Mouse (Mus musculus) embryonic facial prominence, embryonic 14.5 days (tissue): ENCODE results near the gene Lhx5. TPM values are rescaled to one million over a fixed set of nuclear protein-coding genes. Genes with fewer than 3 reads are reported as not detected.

Source experiments
- ATAC-seq: fragments of 200-750 bp; cut with Nextera tagmentation; 2 replicates; pipeline ENCODE4 v1.8.0; 2017; ENCODE audit warnings: low read depth, moderate number of reproducible peaks, moderate TSS enrichment
- DNase-seq: peaks from one replicate; pipeline ENCODE4 v3.0.0-alpha.2; 2015; ENCODE audit warnings: low spot score
- H3K27ac ChIP-seq: fragments of 300-500 bp; sonication (generic); replicated peaks from 2 replicates; pipeline ENCODE4 v1.5.1; 2014; ENCODE audit warnings: low read depth, mild to moderate bottlenecking, low read length, moderate library complexity
- H3K27me3 ChIP-seq: fragments of 300-500 bp; sonication (generic); replicated peaks from 2 replicates; pipeline ENCODE4 v1.6.1; 2014; ENCODE audit warnings: low read length; ENCODE audit not compliant: control insufficient read depth, insufficient read depth
- H3K36me3 ChIP-seq: fragments of 300-500 bp; sonication (generic); 2 replicates; pipeline ENCODE4 v1.6.1; 2014; ENCODE audit warnings: low read length, mixed read lengths; ENCODE audit not compliant: control insufficient read depth, insufficient read depth
- H3K4me1 ChIP-seq: fragments of 300-500 bp; sonication (generic); 2 replicates; pipeline ENCODE4 v1.6.1; 2014; ENCODE audit warnings: antibody characterized with exemption, low read length; ENCODE audit not compliant: control insufficient read depth, insufficient read depth
- H3K4me2 ChIP-seq: fragments of 300-500 bp; sonication (generic); 2 replicates; pipeline ENCODE4 v1.6.1; 2014; ENCODE audit warnings: low read depth, mild to moderate bottlenecking, low read length, moderate library complexity, mixed read lengths
- H3K4me3 ChIP-seq: fragments of 300-500 bp; sonication (generic); 2 replicates; pipeline ENCODE4 v1.5.1; 2014; ENCODE audit warnings: low read depth, mild to moderate bottlenecking, low read length
- H3K9ac ChIP-seq: fragments of 300-500 bp; sonication (generic); 2 replicates; pipeline ENCODE4 v1.6.1; 2014; ENCODE audit warnings: low read depth, mild to moderate bottlenecking, low read length, moderate library complexity, mixed read lengths
- H3K9me3 ChIP-seq: fragments of 300-500 bp; sonication (generic); 2 replicates; pipeline ENCODE4 v1.6.1; 2016; ENCODE audit warnings: low read length; ENCODE audit not compliant: control insufficient read depth
- WGBS: fragments of 180-500 bp; shearing (Covaris S2); extraction: QIAGEN DNeasy Blood & Tissue Kit; methylation state at CpG from one replicate; pipeline ENCODE4 v1.1.7; 2014; 5-methylcytosine and 5-hydroxymethylcytosine counted together
- polyA plus RNA-seq: library from polyadenylated mRNA; unstranded; fragments of >200 nt; fragmentation: Nextera tagmentation; extraction: Ambion mirVana; gene quantifications from 2 replicates; pipeline ENCODE4 v1.2.1, GENCODE M21; 2014

Gene Lhx5
- polyA plus RNA-seq, 1 experiment from 2014 or later = not detected

DNA sequence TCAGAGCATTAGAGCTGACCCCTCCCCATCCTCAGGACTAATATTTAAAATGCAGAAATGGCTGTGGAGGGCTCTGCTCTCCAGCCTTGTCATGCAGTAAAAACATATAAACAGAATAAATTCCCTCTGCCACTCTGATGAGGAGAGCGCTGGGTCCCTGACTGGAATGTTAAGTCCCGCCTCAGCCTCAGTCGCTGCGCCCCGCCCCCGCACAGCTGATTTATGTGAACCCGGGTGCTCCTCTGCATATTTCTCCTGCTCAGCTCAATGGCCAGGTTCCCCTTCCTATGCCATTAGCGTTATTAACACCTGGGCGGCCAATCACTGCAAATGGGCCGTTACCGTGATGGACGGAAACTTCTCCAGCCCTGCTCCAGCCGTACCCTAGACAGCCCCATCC lies 15.8 kb downstream of the Lhx5 start:
- WGBS = 36% methylated on average over 13 of the region's 13 CpGs
- Histone ChIP-seq H3K4me1 (no peaks in the 10 kb centered on the region), H3K9me3 (no peaks in the 10 kb centered on the region), H3K4me2 (no peak overlapping the region), H3K27me3 (peaks cover 11% of the 10 kb centered on the region), H3K9ac (no peak overlapping the region), H3K4me3 (no peak overlapping the region), H3K27ac (no peak overlapping the region), H3K36me3 (no peaks in the 10 kb centered on the region)
- no peak for DNase-seq
- ATAC-seq = no peak

- Histone ChIP-seq H3K4me2 (no peak overlapping the region), H3K27ac (no peak overlapping the region), H3K9me3 (no peaks in the 10 kb centered on the region), H3K9ac (no peak overlapping the region), H3K36me3 (no peaks in the 10 kb centered on the region), H3K4me3 (no peak overlapping the region), H3K4me1 (no peaks in the 10 kb centered on the region), H3K27me3 (no peaks in the 10 kb centered on the region)
- no peak for ATAC-seq
- DNase-seq = no peak
- 71% methylated on average over 14 of the region's 14 CpGs for WGBS
These were observed 23.3 kb downstream of the Lhx5 start for GRCm38 (mm10) chr5:120454756-120455337.

DNA sequence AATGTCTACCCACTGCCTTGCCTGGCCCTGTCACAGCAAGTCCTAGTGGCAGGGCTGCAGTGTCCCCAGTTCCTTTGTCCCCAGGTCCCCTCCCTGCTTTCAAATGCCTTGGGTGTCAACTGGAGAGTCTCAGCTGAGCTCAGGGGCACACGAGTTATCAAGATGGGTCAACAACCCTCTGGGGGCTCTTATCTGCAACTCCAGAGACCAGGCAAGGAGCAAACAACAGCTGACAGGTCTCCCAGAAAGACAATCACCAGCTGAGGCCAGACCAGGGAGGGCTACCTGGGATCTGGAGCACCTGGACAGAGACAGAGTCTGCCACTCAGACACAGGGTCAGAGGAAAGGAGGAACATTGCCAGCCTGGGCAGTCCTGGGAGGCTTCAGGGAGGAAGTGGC lies 24.8 kb downstream of the Lhx5 start:
- ATAC-seq = no peak
- H3K4me2 ChIP-seq = no peak overlapping the region
- H3K27ac ChIP-seq = no peak overlapping the region
- WGBS = 38% methylated on average over 1 of the region's 1 CpGs
- H3K4me3 ChIP-seq = no peak overlapping the region
- no peaks in the 10 kb centered on the region for H3K36me3 ChIP-seq
- no peak overlapping the region for H3K9ac ChIP-seq
- no peaks in the 10 kb centered on the region for H3K4me1 ChIP-seq
- H3K9me3 ChIP-seq = no peaks in the 10 kb centered on the region
- DNase-seq = no peak
- no peaks in the 10 kb centered on the region for H3K27me3 ChIP-seq

DNA sequence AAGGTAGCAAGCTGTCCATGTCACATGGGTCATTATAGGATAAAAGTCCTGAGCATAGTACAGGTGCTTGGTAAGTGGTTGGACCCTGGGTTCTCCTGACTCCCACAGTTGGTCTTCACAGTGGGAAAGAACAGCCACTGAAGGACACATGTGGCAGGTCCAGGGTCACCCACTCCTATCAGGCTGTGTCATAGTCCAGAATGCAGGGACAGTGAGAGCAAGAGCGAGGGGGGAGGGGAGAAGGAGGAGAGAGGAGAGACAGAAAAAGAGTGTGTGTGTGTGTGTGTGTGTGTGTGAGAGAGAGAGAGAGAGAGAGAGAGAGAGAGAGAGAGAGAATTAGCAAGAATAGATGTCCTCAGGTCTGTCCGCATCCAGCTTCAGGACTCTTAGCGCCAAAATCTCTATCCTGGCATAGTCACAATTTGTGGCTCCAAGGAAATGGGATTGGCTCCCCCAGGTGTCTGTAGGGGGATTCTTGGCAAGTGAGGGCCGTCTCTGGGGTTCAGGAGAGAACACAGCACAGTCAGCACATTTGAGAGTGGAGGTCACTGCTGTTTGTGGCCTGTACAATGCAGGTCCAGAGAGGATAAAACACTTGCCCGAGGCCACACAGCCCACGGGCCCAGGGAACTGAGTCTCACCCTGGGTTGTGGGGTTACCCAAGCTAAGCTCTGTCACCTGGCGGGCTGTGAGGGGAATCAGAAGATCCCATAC lies 25.5 kb downstream of the Lhx5 start:
- Histone ChIP-seq H3K27me3 (no peaks in the 10 kb centered on the region), H3K36me3 (no peaks in the 10 kb centered on the region), H3K4me3 (no peak overlapping the region), H3K9ac (no peak overlapping the region), H3K27ac (no peak overlapping the region), H3K4me1 (no peaks in the 10 kb centered on the region), H3K9me3 (no peaks in the 10 kb centered on the region), H3K4me2 (no peak overlapping the region)
- WGBS = 43% methylated on average over 7 of the region's 7 CpGs
- DNase-seq (no peak), ATAC-seq (no peak)

DNA sequence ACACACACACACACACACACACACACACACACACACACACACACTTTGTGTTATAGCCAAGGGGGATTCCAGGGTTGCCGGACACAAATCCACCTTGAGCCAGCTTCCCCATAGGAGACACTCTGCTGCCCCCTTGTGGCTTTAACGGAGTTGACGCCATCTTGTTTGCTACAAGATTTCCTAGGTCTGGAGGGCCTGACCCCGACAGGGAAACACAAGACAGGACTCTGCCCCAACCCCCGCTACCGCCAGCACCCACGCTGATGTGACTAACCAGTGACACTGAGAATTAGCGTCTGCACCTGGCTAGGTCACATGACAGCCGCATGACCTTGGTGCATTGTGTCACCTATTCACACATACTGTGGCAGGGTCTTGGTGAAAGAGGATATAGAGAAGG lies 26.1 kb downstream of the Lhx5 start:
- H3K27me3 ChIP-seq = no peaks in the 10 kb centered on the region
- H3K4me1 ChIP-seq = no peaks in the 10 kb centered on the region
- H3K9ac ChIP-seq = no peak overlapping the region
- 5% methylated on average over 9 of the region's 9 CpGs for WGBS
- H3K27ac ChIP-seq = no peak overlapping the region
- no peak overlapping the region for H3K4me3 ChIP-seq
- peak; percentile 81 for DNase-seq
- no peaks in the 10 kb centered on the region for H3K36me3 ChIP-seq
- ATAC-seq = no peak
- no peak overlapping the region for H3K4me2 ChIP-seq
- no peaks in the 10 kb centered on the region for H3K9me3 ChIP-seq

DNA sequence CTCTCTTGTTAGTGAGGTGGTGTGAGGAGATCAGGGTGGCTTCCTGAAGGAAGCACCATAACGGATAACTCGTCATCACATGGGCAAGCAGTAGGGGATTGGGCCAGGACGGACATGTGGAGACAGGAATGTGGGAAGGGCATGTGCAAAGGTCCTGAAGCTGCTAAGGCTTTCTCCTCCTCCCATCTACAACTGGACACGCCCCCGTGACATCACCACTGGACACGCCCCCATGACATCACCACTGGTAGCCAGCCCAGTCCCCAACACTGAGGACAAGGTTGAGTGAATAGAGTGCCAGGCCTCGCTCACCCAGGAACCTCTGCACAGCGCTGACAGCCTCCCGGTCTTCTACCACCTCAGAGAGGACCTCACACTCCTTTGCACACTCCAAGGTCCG lies 27.6 kb downstream of the Lhx5 start:
- H3K27me3 ChIP-seq = no peaks in the 10 kb centered on the region

GRCm38 (mm10) chr5:120461902-120462301 lies 30.4 kb downstream of the Lhx5 start:
- ATAC-seq (no peak), DNase-seq (no peak)
- WGBS = 75% methylated on average over 13 of the region's 15 CpGs
- H3K4me3 ChIP-seq = no peak overlapping the region
- H3K4me2 ChIP-seq = no peak overlapping the region
- no peaks in the 10 kb centered on the region for H3K4me1 ChIP-seq
- no peak overlapping the region for H3K27ac ChIP-seq
- no peaks in the 10 kb centered on the region for H3K9me3 ChIP-seq
- H3K27me3 ChIP-seq = no peaks in the 10 kb centered on the region
- no peaks in the 10 kb centered on the region for H3K36me3 ChIP-seq
- H3K9ac ChIP-seq = no peak overlapping the region

More for the DNA sequence above, 27.6 kb downstream of the Lhx5 start:
- no peak for ATAC-seq
- Histone ChIP-seq H3K36me3 (no peaks in the 10 kb centered on the region), H3K4me3 (no peak overlapping the region), H3K9ac (no peak overlapping the region), H3K9me3 (no peaks in the 10 kb centered on the region), H3K4me2 (no peak overlapping the region), H3K27ac (no peak overlapping the region), H3K4me1 (no peaks in the 10 kb centered on the region)
- DNase-seq = no peak
- 78% methylated on average over 10 of the region's 10 CpGs for WGBS

DNA sequence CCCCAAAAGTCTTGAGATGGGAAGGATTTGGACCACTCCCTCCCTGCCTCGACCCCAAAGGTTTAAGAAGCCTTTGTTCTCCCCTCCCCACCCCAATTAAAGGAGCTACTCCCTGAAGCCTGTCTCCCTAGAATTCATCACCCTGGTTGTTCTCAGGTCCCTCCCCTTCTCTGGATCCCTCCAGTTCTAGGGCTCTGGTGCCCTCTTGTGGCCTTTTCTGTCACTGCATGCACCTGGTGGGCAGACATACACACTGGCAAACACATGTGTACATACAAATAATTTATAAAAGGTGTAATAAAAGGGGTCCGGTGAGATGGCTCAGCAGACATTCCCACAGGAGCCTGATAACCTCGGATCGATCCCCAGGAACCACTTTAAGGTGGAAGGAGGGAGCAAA lies 32.8 kb downstream of the Lhx5 start:
- H3K9me3 ChIP-seq = no peaks in the 10 kb centered on the region
- no peak for ATAC-seq
- DNase-seq = no peak
- H3K4me2 ChIP-seq = no peak overlapping the region
- H3K4me1 ChIP-seq = no peaks in the 10 kb centered on the region
- no peak overlapping the region for H3K9ac ChIP-seq
- no peak overlapping the region for H3K4me3 ChIP-seq
- no peak overlapping the region for H3K27ac ChIP-seq
- H3K36me3 ChIP-seq = no peaks in the 10 kb centered on the region
- no peaks in the 10 kb centered on the region for H3K27me3 ChIP-seq
- 75% methylated on average over 4 of the region's 4 CpGs for WGBS

DNA sequence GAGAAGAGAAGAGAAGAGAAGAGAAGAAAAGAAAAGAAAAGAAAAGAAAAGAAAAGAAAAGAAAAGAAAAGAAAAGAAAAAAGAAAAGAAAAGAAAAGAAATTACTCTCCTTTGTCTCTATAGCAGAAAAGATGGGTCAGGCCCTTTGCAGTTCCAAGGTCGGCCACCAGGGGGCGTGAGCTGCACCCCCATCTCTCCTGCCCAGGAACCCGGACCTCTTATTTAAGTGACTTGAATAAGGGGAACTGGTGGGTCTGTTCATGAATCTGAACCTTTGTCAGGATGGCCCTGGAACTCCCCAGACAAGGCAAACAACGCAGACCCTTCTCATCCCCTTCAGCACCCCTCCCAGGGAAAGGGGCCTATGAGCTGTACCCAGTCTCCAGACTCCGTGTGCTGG lies 33.6 kb downstream of the Lhx5 start:
- H3K9ac ChIP-seq = no peak overlapping the region
- H3K27ac ChIP-seq = no peak overlapping the region
- no peak for DNase-seq
- H3K36me3 ChIP-seq = no peaks in the 10 kb centered on the region
- WGBS = 59% methylated on average over 3 of the region's 5 CpGs
- no peak for ATAC-seq
- H3K27me3 ChIP-seq = no peaks in the 10 kb centered on the region
- H3K4me1 ChIP-seq = no peaks in the 10 kb centered on the region
- H3K4me2 ChIP-seq = no peak overlapping the region
- H3K4me3 ChIP-seq = no peak overlapping the region
- no peaks in the 10 kb centered on the region for H3K9me3 ChIP-seq
